Mouse (Mus musculus) kidney, adult 2 months (tissue): ENCODE measurements around the gene Rnaset2b. TPM values are rescaled to one million over a fixed set of nuclear protein-coding genes. Genes with fewer than 3 reads are reported as not detected.
A peak's percentile ranks its signal among the peaks of the same experiment; 100 is the strongest.
"Not testable (repeated sequence)": the region's sequence is repeated elsewhere in the genome, so short reads cannot be mapped to it uniquely, and the experiment has no call there.

Experiments
- DNase-seq: peaks from one replicate; pipeline ENCODE4 v3.0.0; 2021
- H3K27ac ChIP-seq: fragments of 200-500 bp; 2 replicates; pipeline ENCODE4 v1.5.1; 2012; ENCODE audit warnings: low read depth, low read length, control low read depth, inconsistent platforms; ENCODE audit not compliant: insufficient read depth
- H3K27me3 ChIP-seq: fragments of 200-500 bp; replicated peaks from 2 replicates; pipeline ENCODE4 v1.6.1; 2012; ENCODE audit warnings: mild to moderate bottlenecking, moderate library complexity, low read length, inconsistent platforms; ENCODE audit not compliant: control insufficient read depth, insufficient read depth
- H3K36me3 ChIP-seq: fragments of 200-500 bp; 2 replicates; pipeline ENCODE4 v1.6.1; 2012; ENCODE audit warnings: mild to moderate bottlenecking, moderate library complexity, low read length, inconsistent platforms; ENCODE audit not compliant: control insufficient read depth, insufficient read depth
- H3K4me1 ChIP-seq: fragments of 200-500 bp; 2 replicates; pipeline ENCODE4 v1.6.1; 2011; ENCODE audit warnings: low read length; ENCODE audit not compliant: control insufficient read depth, insufficient read depth
- H3K4me3 ChIP-seq: fragments of 200-500 bp; 2 replicates; pipeline ENCODE4 v1.5.1; 2011; ENCODE audit warnings: mild to moderate bottlenecking, low read depth, low read length, control low read depth; ENCODE audit not compliant: insufficient read depth
- CTCF ChIP-seq: fragments of 200-500 bp; conservative IDR thresholded peaks from 2 replicates; pipeline ENCODE4 v1.5.1; 2011; ENCODE audit warnings: low read depth, mild to moderate bottlenecking, control low read depth, low read length, moderate library complexity, mixed read lengths; ENCODE audit not compliant: insufficient read depth, insufficient read length
- WGBS: fragments of 180-500 bp; shearing (Covaris S2); methylation state at CpG from one replicate; pipeline ENCODE4 v1.1.7; 2018; 5-methylcytosine and 5-hydroxymethylcytosine counted together
- polyA plus RNA-seq: library from polyadenylated mRNA; depleted of rRNA; stranded (reverse); fragments of >200 nt; gene quantifications from 2 replicates; pipeline ENCODE4 v1.2.3, GENCODE M21; 2012

Gene Rnaset2b
- polyA plus RNA-seq, 1 experiment, result 496 TPM

- H3K4me1 ChIP-seq, H3K36me3 ChIP-seq, H3K27me3 ChIP-seq: not testable (repeated sequence)
- WGBS, result 1% methylated on average over 21 of the region's 48 CpGs
- Histone ChIP-seq H3K4me3 (peak overlapping the region; percentile 44), H3K27ac (peak overlapping the region; percentile 82)
- peak; percentile 64 for DNase-seq
Measured at GRCm38 (mm10) chr17:6961181-6962000, 9.0 kb upstream of the Rnaset2b start.

- H3K27ac ChIP-seq, result peak overlapping the region; percentile 39
- H3K4me1 ChIP-seq, H3K36me3 ChIP-seq, DNase-seq, H3K27me3 ChIP-seq, H3K4me3 ChIP-seq: not testable (repeated sequence)
- WGBS, result 64% methylated on average over 4 of the region's 6 CpGs
Measured at GRCm38 (mm10) chr17:6962339-6962738, 8.1 kb upstream of the Rnaset2b start.

- not testable (repeated sequence) for H3K36me3 ChIP-seq, H3K27me3 ChIP-seq, H3K4me3 ChIP-seq, H3K4me1 ChIP-seq, DNase-seq
- WGBS, result 22% methylated on average over 4 of the region's 4 CpGs
- H3K27ac ChIP-seq, result peak overlapping the region; percentile 37; the same call in 1 of the 2 replicates
Measured at GRCm38 (mm10) chr17:6962936-6963335, 7.5 kb upstream of the Rnaset2b start.

DNA sequence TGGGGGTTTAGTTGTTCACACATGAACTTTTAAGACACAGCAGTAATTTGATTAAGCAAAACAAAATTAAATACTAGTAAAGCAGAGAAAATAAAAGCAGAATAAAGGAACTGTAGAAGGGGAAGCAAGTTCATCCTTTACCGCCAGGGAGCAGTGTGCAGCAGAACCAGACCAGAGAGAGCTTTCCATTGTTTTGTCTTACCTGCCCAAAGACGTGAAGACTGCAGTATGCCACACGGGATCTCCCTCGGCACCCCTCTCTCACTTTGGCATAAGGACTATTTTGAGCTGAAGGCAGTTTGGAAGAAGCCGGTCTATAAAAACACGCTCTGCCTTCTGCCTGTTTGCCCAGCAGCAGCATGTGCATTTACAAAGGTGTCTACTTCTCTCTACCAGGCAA is 5.1 kb upstream of the Rnaset2b start:
- peak; percentile 52 for DNase-seq
- H3K36me3 ChIP-seq, H3K27me3 ChIP-seq, H3K4me3 ChIP-seq, H3K4me1 ChIP-seq, H3K27ac ChIP-seq: not testable (repeated sequence)
- 17% methylated on average over 6 of the region's 6 CpGs for WGBS
- peak; percentile 48 for TF ChIP-seq CTCF

- not testable (repeated sequence) for H3K27ac ChIP-seq, H3K4me1 ChIP-seq, H3K4me3 ChIP-seq, DNase-seq, H3K27me3 ChIP-seq, H3K36me3 ChIP-seq
- WGBS, result 44% methylated on average over 1 of the region's 1 CpGs
Measured at GRCm38 (mm10) chr17:6967673-6968072, 2.8 kb upstream of the Rnaset2b start.

GRCm38 (mm10) chr17:6971238-6971637 is 804 bp downstream of the Rnaset2b start:
- H3K36me3 ChIP-seq, H3K4me1 ChIP-seq, H3K27me3 ChIP-seq, H3K4me3 ChIP-seq: not testable (repeated sequence)
- peak; percentile 62 for DNase-seq
- 35% methylated on average over 8 of the region's 8 CpGs for WGBS
- H3K27ac ChIP-seq, result peak overlapping the region; percentile 11; the same call in 1 of the 2 replicates

- not testable (repeated sequence) for H3K27ac ChIP-seq, H3K4me3 ChIP-seq, DNase-seq, H3K4me1 ChIP-seq, H3K27me3 ChIP-seq, H3K36me3 ChIP-seq
- 45% methylated on average over 4 of the region's 4 CpGs for WGBS
Measured at GRCm38 (mm10) chr17:6972836-6973396, 2.5 kb downstream of the Rnaset2b start.

GRCm38 (mm10) chr17:6974985-6975384 is 4.6 kb downstream of the Rnaset2b start:
- not testable (repeated sequence) for H3K4me1 ChIP-seq, H3K27ac ChIP-seq, DNase-seq, H3K27me3 ChIP-seq, H3K4me3 ChIP-seq, H3K36me3 ChIP-seq
- 68% methylated on average over 3 of the region's 3 CpGs for WGBS

GRCm38 (mm10) chr17:6978287-6979248 is 8.1 kb downstream of the Rnaset2b start, which contains the start of gene Gm49721:
Gene Gm49721 (plus strand): TSS chr17:6978904.
- not testable (repeated sequence) for H3K36me3 ChIP-seq, H3K27me3 ChIP-seq, H3K4me1 ChIP-seq
- WGBS, result 2% methylated on average over 61 of the region's 68 CpGs
- peak within 1 kb of the TSS; percentile 72 for H3K4me3 ChIP-seq
- peak; percentile 84 for DNase-seq
- peak within 1 kb of the TSS; percentile 84 for H3K27ac ChIP-seq

DNA sequence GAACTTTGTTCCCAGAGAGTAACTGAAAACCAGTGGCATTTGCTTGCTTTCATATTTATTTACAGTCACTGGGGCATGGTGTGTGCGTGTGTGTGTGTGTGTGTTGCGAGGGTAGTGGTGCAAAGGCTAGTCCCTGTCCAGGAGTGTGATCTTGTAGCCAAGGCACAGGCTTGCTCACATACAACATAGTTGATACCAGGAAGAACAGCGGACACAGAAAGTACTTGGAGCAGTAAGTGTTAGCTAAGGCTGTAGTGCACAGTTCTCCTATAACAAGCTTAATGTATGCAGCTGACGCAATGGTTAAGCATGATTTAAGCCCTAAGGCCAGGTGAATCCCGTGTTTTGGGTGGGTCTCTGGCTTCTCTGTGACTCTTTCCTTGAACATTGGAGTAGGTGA is 8.9 kb downstream of the Rnaset2b start:
- H3K4me1 ChIP-seq, H3K36me3 ChIP-seq, H3K27me3 ChIP-seq, DNase-seq: not testable (repeated sequence)
- peak overlapping the region; percentile 72 for H3K4me3 ChIP-seq
- WGBS, result 3% methylated on average over 5 of the region's 5 CpGs
- peak overlapping the region; percentile 73; the same call in 1 of the 2 replicates for H3K27ac ChIP-seq
